Mouse (Mus musculus) MEL (cell line): ENCODE measurements around the gene Mei4.

Experiments
- CTCF ChIP-seq, 3 experiments: IDR thresholded peaks in 2 of 3; conservative IDR thresholded peaks in 1 of 3; 2 replicates each; pipeline ENCODE4 v1.5.1; 2011 to 2012; ENCODE audit warnings: low read length in 3 of 3, low read depth in 2 of 3, mild to moderate bottlenecking in 2 of 3, improper control_type of control experiment in 1 of 3, inconsistent platforms in 1 of 3, mixed read lengths in 1 of 3, moderate library complexity in 1 of 3; ENCODE audit not compliant: control insufficient read depth in 1 of 3, insufficient read depth in 1 of 3, poor library complexity in 1 of 3, severe bottlenecking in 1 of 3
- EP300 ChIP-seq, 2 experiments: IDR thresholded peaks; 2 replicates each; pipeline ENCODE4 v1.6.1; 2011; ENCODE audit warnings: improper control_type of control experiment in 2 of 2, low read length in 2 of 2, low read depth in 1 of 2, mild to moderate bottlenecking in 1 of 2
- GABPA ChIP-seq: IDR thresholded peaks from 2 replicates; pipeline ENCODE4 v1.6.1; 2012; ENCODE audit warnings: low read depth, mild to moderate bottlenecking, inconsistent platforms, low read length, improper control_type of control experiment, moderate library complexity
- GATA1 ChIP-seq: IDR thresholded peaks from 2 replicates; pipeline ENCODE4 v1.6.1; 2011; ENCODE audit warnings: low read depth, low read length, improper control_type of control experiment
- MXI1 ChIP-seq: IDR thresholded peaks from 2 replicates; pipeline ENCODE4 v1.6.1; 2011; ENCODE audit warnings: mild to moderate bottlenecking, low read depth, low read length, improper control_type of control experiment
- MYC ChIP-seq: IDR thresholded peaks from 2 replicates; pipeline ENCODE4 v1.6.1; 2011; ENCODE audit warnings: low read depth, mild to moderate bottlenecking, low read length, improper control_type of control experiment, moderate library complexity
- POLR2A ChIP-seq, 2 experiments: IDR thresholded peaks; 2 replicates each; pipeline ENCODE4 v1.6.1; 2011 to 2012; ENCODE audit warnings: low read length in 2 of 2, mild to moderate bottlenecking in 2 of 2, control low read depth in 1 of 2, improper control_type of control experiment in 1 of 2, low read depth in 1 of 2, moderate library complexity in 1 of 2; ENCODE audit not compliant: control insufficient read depth in 1 of 2, insufficient read depth in 1 of 2, poor library complexity in 1 of 2
- POLR2AphosphoS2 ChIP-seq: IDR thresholded peaks from 2 replicates; pipeline ENCODE4 v1.6.1; 2011; ENCODE audit warnings: low read length, improper control_type of control experiment
- SMC3 ChIP-seq: IDR thresholded peaks from 2 replicates; pipeline ENCODE4 v1.6.1; 2011; ENCODE audit warnings: low read depth, low read length, improper control_type of control experiment
- ZC3H11A ChIP-seq: IDR thresholded peaks from 2 replicates; pipeline ENCODE4 v1.6.1; 2012; ENCODE audit warnings: low read depth, mild to moderate bottlenecking, inconsistent platforms, low read length, improper control_type of control experiment
- ZKSCAN1 ChIP-seq: IDR thresholded peaks from 2 replicates; pipeline ENCODE4 v1.6.1; 2012; ENCODE audit warnings: low read depth, mild to moderate bottlenecking, inconsistent platforms, low read length, improper control_type of control experiment, moderate library complexity

DNA sequence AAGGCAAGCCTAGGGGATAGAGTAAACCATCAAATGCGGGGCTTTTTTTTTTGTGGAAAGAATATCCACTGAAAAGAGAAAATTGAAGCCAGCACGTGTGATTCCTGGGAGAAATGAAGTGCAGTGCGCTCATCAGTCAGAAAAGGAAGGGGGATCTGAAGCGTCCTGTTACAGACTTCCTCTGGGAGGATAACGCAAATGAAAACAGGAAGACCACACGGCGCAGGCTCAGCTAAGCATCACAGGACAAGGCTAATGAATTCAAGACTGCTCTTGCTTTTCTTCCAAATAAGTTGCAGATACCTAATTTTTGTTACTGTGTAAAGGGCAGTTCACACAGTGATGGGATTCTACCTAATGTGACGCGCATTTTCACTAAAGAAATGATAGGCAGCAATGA, 296.7 kb downstream of the Mei4 start:
- no peak for TF ChIP-seq POLR2AphosphoS2
- TF ChIP-seq CTCF (IDR thresholded peaks at IDR 0.05 in 2 of 3, conservative IDR thresholded peaks at IDR 0.05 in 1 of 3; ENCODE audit: control insufficient read depth in 1 of 3, insufficient read depth in 1 of 3, low read depth in 2 of 3, low read length in 3 of 3, poor library complexity in 1 of 3, severe bottlenecking in 1 of 3), result no peak
- TF ChIP-seq GABPA, result no peak
- no peak for TF ChIP-seq EP300 (IDR thresholded peaks at IDR 0.05; ENCODE audit: low read depth in 1 of 2, low read length in 2 of 2)
- no peak for TF ChIP-seq MYC
- no peak for TF ChIP-seq POLR2A (IDR thresholded peaks at IDR 0.05; ENCODE audit: control insufficient read depth in 1 of 2, insufficient read depth in 1 of 2, low read depth in 1 of 2, low read length in 2 of 2, poor library complexity in 1 of 2)
- no peak for TF ChIP-seq MXI1
- TF ChIP-seq ZC3H11A, result no peak
- TF ChIP-seq SMC3, result no peak
- TF ChIP-seq GATA1, result no peak
- TF ChIP-seq ZKSCAN1, result no peak
